Mouse (Mus musculus) C2C12 (cell line): Measurements from ENCODE around the gene Gm3594.
"Not testable (repeated sequence)": the region's sequence is repeated elsewhere in the genome, so short reads cannot be mapped to it uniquely, and the experiment has no call there.

ENCODE experiments used
- CTCF ChIP-seq: IDR thresholded peaks from one replicate; pipeline ENCODE4 v1.5.1; 2011; ENCODE audit not compliant: control insufficient read depth, insufficient read depth, insufficient read length
- MAX ChIP-seq: IDR thresholded peaks from one replicate; pipeline ENCODE4 v1.6.1; 2011; ENCODE audit warnings: mild to moderate bottlenecking, control low read depth
- MYOD1 ChIP-seq: IDR thresholded peaks from one replicate; pipeline ENCODE4 v1.6.1; 2011; ENCODE audit warnings: low read depth; ENCODE audit not compliant: control insufficient read depth, insufficient read length
- USF1 ChIP-seq: IDR thresholded peaks from one replicate; pipeline ENCODE4 v1.6.1; 2011; ENCODE audit warnings: low read depth, mild to moderate bottlenecking, control low read depth, moderate library complexity

- TF ChIP-seq CTCF, MAX, USF1, MYOD1: not testable (repeated sequence)
These were observed 54.2 kb downstream of the Gm3594 start, which contains the start of gene Gm16440 for GRCm38 (mm10) chr14:6390219-6390618.
